Mouse (Mus musculus) C2C12 (cell line): ENCODE data around the gene Actr3. TPM values are rescaled to one million over a fixed set of nuclear protein-coding genes. Genes with fewer than 3 reads are reported as not detected.

ENCODE experiments used
- H3K27me3 ChIP-seq: one replicate; pipeline ENCODE4 v1.6.1; 2011; ENCODE audit not compliant: control insufficient read depth, insufficient read depth, insufficient read length
- H3K36me3 ChIP-seq: one replicate; pipeline ENCODE4 v1.6.1; 2011; ENCODE audit not compliant: control insufficient read depth, insufficient read depth
- H3K4me3 ChIP-seq: one replicate; pipeline ENCODE4 v1.5.1; 2011; ENCODE audit warnings: mild to moderate bottlenecking, control low read depth; ENCODE audit not compliant: poor library complexity, insufficient read depth, severe bottlenecking
- H3K79me2 ChIP-seq: one replicate; pipeline ENCODE4 v1.6.1; 2011; ENCODE audit not compliant: control insufficient read depth, insufficient read depth
- H3K79me3 ChIP-seq: one replicate; pipeline ENCODE4 v1.6.1; 2011; ENCODE audit warnings: low read depth, control low read depth
- H3ac ChIP-seq: one replicate; pipeline ENCODE3; 2011; ENCODE audit warnings: low read depth; ENCODE audit not compliant: control insufficient read depth, insufficient read length
- CEBPB ChIP-seq: IDR thresholded peaks from one replicate; pipeline ENCODE4 v1.6.1; 2011; ENCODE audit warnings: low read depth, mild to moderate bottlenecking, control low read depth, moderate library complexity
- CTCF ChIP-seq: IDR thresholded peaks from one replicate; pipeline ENCODE4 v1.5.1; 2011; ENCODE audit not compliant: control insufficient read depth, insufficient read depth, insufficient read length
- FOSL1 ChIP-seq: IDR thresholded peaks from one replicate; pipeline ENCODE4 v1.8.0; 2011; ENCODE audit warnings: mild to moderate bottlenecking, low read length; ENCODE audit not compliant: poor library complexity, insufficient read depth, severe bottlenecking
- MAX ChIP-seq: IDR thresholded peaks from one replicate; pipeline ENCODE4 v1.6.1; 2011; ENCODE audit warnings: mild to moderate bottlenecking, control low read depth
- MYOD1 ChIP-seq: IDR thresholded peaks from one replicate; pipeline ENCODE4 v1.6.1; 2011; ENCODE audit warnings: low read depth; ENCODE audit not compliant: control insufficient read depth, insufficient read length
- MYOG ChIP-seq: IDR thresholded peaks from one replicate; pipeline ENCODE4 v1.6.1; 2011; ENCODE audit not compliant: control insufficient read depth, insufficient read length; ENCODE audit errors: extremely low read depth
- USF1 ChIP-seq: IDR thresholded peaks from one replicate; pipeline ENCODE4 v1.6.1; 2011; ENCODE audit warnings: low read depth, mild to moderate bottlenecking, control low read depth, moderate library complexity
- polyA plus RNA-seq: library from polyadenylated mRNA; unstranded; fragments of >200 nt; fragmentation: generic; extraction: Trizol; gene quantifications from one replicate; pipeline ENCODE4 v1.2.1, GENCODE M21; 2012; ENCODE audit warnings: missing spikeins

The Actr3 gene
- polyA plus RNA-seq, 1 experiment: 169 TPM

DNA sequence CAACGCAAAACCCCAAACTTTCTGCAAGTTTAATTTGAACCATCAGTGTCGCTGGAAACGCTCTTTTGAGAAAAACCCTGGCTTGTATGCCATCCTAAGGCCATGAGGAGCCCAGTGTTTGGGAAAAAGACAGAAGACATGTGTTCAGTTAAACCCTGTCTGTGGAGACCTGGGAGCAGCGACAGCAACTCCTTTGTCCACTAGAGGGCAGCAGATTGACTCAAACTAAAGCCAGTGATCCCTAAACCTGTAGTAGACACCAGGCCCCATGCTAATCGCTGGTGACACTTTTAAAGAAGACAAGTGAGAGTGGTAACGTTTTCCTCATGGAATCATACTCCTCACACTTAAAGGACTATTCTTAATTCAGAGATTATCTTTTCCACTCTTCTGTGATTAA is 64.7 kb downstream of the Actr3 start:
- no peaks in the 10 kb centered on the region for H3K79me2 ChIP-seq
- TF ChIP-seq CTCF (peak; percentile 55), CEBPB (no peak), FOSL1 (no peak)
- H3K79me3 ChIP-seq: no peaks in the 10 kb centered on the region
- H3ac ChIP-seq: no peak overlapping the region
- no peaks in the 10 kb centered on the region for H3K27me3 ChIP-seq
- no peaks in the 10 kb centered on the region for H3K36me3 ChIP-seq
- H3K4me3 ChIP-seq: no peak overlapping the region

DNA sequence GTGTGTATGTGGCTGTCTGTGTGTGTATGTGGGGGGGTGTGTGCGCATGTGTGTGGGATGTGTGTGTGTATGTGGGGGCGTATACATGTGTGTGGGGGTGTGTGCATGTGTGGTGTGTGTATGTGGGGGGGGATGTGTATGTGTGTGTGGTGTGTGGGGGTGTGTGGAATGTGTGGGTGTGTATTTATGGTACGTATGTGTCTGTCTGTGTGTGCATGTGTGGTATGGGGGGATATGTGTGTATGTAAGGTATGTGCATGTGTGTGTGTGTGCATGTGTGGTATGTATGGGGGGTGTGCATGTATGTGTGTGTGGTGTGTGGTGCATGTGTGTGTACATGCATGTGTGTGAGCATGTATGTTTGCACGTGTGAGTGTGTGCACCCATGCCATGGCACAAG is 70.0 kb downstream of the Actr3 start:
- Histone ChIP-seq H3K79me3 (no peaks in the 10 kb centered on the region), H3K36me3 (no peaks in the 10 kb centered on the region), H3K27me3 (no peaks in the 10 kb centered on the region), H3K79me2 (no peaks in the 10 kb centered on the region), H3K4me3 (no peak overlapping the region), H3ac (no peak overlapping the region)
- no peak for TF ChIP-seq USF1

DNA sequence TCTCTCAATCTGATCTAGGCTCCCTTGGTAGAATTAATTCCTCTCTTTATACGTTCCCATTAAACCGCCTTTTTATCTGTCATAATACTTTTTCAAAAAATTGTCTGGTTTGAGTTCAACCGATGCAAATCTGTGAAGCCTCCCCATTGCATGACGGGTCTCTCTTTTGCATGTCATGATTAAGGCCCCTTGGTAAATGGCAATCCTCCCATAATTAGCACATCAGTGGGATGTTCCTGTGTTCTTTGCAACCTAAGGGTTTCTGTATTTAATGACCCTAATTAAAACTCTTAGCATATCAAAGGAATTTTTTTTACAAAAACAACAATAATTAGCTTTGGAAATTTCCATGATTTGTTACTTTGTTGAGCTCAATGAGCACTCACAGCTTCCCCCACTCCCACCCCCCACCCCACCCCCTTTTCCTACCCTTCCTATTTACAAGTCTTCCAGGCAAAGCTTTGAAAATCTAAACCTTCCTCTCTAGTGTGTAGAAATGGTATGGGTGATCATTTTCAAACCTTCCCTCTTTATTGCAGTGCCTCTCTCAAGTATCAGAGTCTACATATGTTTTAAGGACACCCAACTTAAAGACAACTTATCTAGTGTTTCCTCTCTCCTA is 84.0 kb downstream of the Actr3 start:
- Histone ChIP-seq H3K36me3 (no peaks in the 10 kb centered on the region), H3K4me3 (no peak overlapping the region), H3K27me3 (no peaks in the 10 kb centered on the region), H3ac (no peak overlapping the region), H3K79me3 (no peaks in the 10 kb centered on the region), H3K79me2 (no peaks in the 10 kb centered on the region)
- TF ChIP-seq MYOD1: no peak
- TF ChIP-seq FOSL1: no peak
- no peak for TF ChIP-seq USF1
- TF ChIP-seq MAX: no peak
- no peak for TF ChIP-seq CTCF
- no peak for TF ChIP-seq CEBPB
- TF ChIP-seq MYOG: no peak

DNA sequence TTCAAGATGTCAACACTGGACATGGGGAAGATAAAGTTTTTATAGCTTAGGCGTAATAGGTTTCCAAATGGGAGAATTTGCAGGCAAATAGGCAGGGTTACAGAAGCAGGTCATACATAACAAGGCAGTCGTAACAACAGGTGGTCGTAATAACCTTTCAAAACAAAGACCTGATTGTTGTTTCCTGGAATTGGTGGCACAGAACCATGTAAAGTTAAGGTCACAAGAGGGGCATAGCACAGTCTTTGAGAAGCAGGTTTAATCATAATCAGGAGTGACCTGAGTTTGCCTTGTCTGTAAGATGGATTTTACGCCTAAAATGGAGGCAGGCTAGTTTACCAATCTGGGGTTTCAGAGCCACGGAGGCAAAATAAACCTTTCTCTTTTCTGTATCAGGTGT is 84.7 kb downstream of the Actr3 start:
- H3K4me3 ChIP-seq: no peak overlapping the region
- H3K27me3 ChIP-seq: no peaks in the 10 kb centered on the region
- H3K36me3 ChIP-seq: no peaks in the 10 kb centered on the region
- no peak overlapping the region for H3ac ChIP-seq
- TF ChIP-seq CEBPB: no peak
- H3K79me2 ChIP-seq: no peaks in the 10 kb centered on the region
- no peaks in the 10 kb centered on the region for H3K79me3 ChIP-seq

DNA sequence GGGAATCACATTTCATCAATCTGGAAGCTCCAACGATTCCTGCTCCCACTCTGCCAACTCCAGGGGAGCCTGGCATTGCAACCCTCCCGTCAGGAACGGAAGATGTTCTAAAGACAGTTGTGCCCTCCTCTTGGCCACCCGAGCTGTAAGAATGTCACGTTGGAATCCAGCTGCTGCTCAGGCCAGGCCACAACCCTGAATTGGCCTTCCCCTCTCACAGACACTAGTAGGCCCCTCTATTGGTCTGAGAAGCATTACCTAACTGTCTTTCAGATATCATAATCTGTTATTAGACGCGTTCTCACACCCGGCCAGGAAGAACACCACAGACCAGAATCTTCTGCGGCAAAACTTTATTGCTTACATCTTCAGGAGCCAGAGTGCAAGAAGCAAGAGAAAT is 89.7 kb downstream of the Actr3 start:
- TF ChIP-seq FOSL1: no peak
- TF ChIP-seq CEBPB: no peak
- TF ChIP-seq USF1: no peak
- TF ChIP-seq CTCF: no peak
- TF ChIP-seq MYOG: no peak
- no peak for TF ChIP-seq MYOD1
- TF ChIP-seq MAX: no peak
- Histone ChIP-seq H3K27me3 (no peaks in the 10 kb centered on the region), H3K36me3 (no peaks in the 10 kb centered on the region), H3K79me2 (no peaks in the 10 kb centered on the region), H3ac (no peak overlapping the region), H3K79me3 (no peaks in the 10 kb centered on the region), H3K4me3 (no peak overlapping the region)

DNA sequence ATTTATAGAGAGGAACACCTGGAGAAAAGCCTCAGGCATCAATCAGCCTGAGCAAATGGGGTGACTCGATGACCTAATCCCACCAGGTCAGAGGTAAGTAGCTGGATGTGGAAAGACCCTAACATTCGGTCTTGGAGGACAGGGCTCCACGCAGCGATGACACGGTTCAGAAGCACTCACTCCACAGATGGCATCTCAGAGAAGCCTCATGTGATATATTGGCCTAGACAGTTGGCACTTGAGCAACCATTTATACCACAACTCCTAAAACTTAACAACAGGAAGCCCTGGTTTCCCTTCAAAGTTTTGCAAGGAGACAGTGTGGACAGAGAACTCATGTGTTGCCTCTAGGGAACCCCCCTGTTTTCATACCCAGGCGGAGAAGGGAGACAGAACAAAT is 90.1 kb downstream of the Actr3 start:
- TF ChIP-seq MYOD1 (no peak), MYOG (no peak), CTCF (no peak), MAX (no peak), USF1 (no peak), FOSL1 (no peak), CEBPB (no peak)
- Histone ChIP-seq H3K27me3 (no peaks in the 10 kb centered on the region), H3K36me3 (no peaks in the 10 kb centered on the region), H3ac (no peak overlapping the region), H3K4me3 (no peak overlapping the region), H3K79me3 (no peaks in the 10 kb centered on the region), H3K79me2 (no peaks in the 10 kb centered on the region)

DNA sequence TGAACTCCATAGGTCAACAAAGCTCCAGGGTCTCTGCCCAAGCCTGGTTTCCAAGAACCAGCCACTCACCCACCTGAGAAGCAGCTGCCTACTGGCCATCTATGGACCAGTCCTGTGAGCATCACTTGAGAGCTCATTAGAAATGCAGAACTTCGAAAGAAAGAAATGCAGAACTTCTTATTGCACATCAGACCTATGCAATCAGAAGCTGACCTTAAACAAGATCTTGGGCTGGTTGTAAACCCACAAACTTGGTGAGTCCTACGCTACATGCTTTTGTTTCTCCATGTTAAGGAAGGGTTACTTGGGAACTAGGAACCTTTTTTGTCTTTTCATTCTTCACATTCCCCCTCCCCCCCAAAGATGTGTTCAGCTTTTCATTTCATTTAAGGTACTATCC is 92.4 kb downstream of the Actr3 start:
- no peaks in the 10 kb centered on the region for H3K36me3 ChIP-seq
- no peak overlapping the region for H3K4me3 ChIP-seq
- no peak overlapping the region for H3ac ChIP-seq
- no peaks in the 10 kb centered on the region for H3K79me3 ChIP-seq
- TF ChIP-seq MYOG (no peak), USF1 (no peak)
- no peaks in the 10 kb centered on the region for H3K27me3 ChIP-seq
- no peaks in the 10 kb centered on the region for H3K79me2 ChIP-seq

Other genes starting within 250 kb of the Actr3 start
- 7.8 TPM for gene Slc35f5, start 124.9 kb upstream of the Actr3 start, polyA plus RNA-seq
- gene Gpr39, start 241.3 kb upstream of the Actr3 start, polyA plus RNA-seq: 7.6 TPM